Mouse (Mus musculus): Measurements from ENCODE around the gene Pde8a. TPM values are rescaled to one million over a fixed set of nuclear protein-coding genes. Genes with fewer than 3 reads are reported as not detected.
"Not testable (repeated sequence)": the region's sequence is repeated elsewhere in the genome, so short reads cannot be mapped to it uniquely, and the experiment has no call there.

The Pde8a gene
- polyA plus RNA-seq, 1 experiment from 2014 or later = 3.6 TPM

DNA sequence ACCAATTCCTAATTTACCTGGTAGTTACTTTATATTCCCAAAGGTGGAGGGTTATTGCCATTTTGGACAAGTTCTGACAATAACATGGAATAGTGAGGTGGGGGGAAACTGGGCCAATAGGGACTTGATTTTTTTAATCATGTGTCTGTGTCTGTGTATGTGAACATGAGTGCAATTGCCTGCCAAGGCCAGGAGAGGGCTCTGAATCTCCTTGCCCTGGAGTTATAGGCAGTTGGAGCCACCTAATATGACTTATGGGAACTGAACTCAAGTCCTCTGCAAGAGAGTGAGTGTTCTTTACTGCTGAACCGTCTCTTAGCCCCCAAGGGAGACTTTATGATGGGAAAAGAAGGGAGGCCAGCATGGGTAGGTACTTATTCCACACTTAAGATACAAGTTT, 28.7 kb upstream of the Pde8a start:
- Histone ChIP-seq H3K4me3 (replicated peaks) (no peak overlapping the region), H3K4me1 (replicated peaks) (no peaks in the 10 kb centered on the region), H3K36me3 (no peaks in the 10 kb centered on the region), H3K27ac (no peak overlapping the region), H3K9ac (replicated peaks) (no peak overlapping the region), H3K9me3 (no peaks in the 10 kb centered on the region), H3K4me2 (no peak overlapping the region), H3K27me3 (no peaks in the 10 kb centered on the region)
- ATAC-seq (ENCODE audit: insufficient number of reproducible peaks, insufficient read depth, low FRiP score, low TSS enrichment, low read depth) = no peak
- 87% methylated on average over 1 of the region's 1 CpGs for WGBS

DNA sequence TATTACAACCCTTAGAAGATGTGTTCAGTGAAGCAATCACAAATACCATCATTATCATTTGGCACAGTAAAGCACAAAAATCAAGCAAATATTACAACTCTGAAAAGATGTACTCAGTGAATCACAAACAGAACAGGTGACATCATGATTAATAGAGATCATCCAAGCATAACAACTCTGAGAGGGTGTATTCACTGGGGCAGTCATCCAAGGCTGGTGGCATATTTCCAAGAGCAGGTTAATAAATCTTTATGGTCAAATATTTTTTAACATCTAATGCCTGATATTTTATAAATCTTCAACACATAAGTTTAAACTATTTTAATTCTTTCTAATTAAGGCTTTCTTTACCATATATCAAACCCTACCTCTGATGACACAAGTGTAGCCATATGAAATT, 27.4 kb upstream of the Pde8a start:
- not testable (repeated sequence) for H3K4me2 ChIP-seq; H3K36me3 ChIP-seq; H3K9ac ChIP-seq (replicated peaks); H3K4me3 ChIP-seq (replicated peaks); ATAC-seq (ENCODE audit: insufficient number of reproducible peaks, insufficient read depth, low FRiP score, low TSS enrichment, low read depth); H3K4me1 ChIP-seq (replicated peaks); H3K27me3 ChIP-seq; H3K27ac ChIP-seq; H3K9me3 ChIP-seq

DNA sequence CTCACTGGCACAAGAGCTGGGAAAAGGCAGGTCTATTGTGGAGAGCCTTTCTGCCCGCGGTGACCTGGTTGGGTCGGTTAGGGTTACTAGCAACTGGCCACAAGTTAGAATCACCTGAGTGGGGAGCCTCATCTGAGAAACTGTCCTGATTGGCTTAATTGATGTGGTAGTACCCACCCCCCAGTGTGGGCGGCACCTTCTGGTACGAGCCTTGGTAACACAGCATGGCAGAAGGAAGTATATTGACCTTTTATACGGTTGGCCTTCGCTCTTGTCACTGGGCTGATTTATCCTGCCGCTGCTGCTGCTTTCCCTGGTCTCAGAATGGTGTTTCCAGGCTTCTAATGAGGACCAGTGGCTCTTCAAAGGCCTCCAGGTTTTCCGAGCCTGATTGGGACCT, 24.2 kb upstream of the Pde8a start:
- no peak overlapping the region for H3K4me2 ChIP-seq
- H3K4me3 ChIP-seq (replicated peaks) = no peak overlapping the region
- no peaks in the 10 kb centered on the region for H3K36me3 ChIP-seq
- H3K4me1 ChIP-seq (replicated peaks) = no peaks in the 10 kb centered on the region
- no peaks in the 10 kb centered on the region for H3K9me3 ChIP-seq
- no peak overlapping the region for H3K27ac ChIP-seq
- no peak overlapping the region for H3K9ac ChIP-seq (replicated peaks)
- no peaks in the 10 kb centered on the region for H3K27me3 ChIP-seq
- no peak for ATAC-seq (ENCODE audit: insufficient number of reproducible peaks, insufficient read depth, low FRiP score, low TSS enrichment, low read depth)
- 48% methylated on average over 9 of the region's 9 CpGs for WGBS

DNA sequence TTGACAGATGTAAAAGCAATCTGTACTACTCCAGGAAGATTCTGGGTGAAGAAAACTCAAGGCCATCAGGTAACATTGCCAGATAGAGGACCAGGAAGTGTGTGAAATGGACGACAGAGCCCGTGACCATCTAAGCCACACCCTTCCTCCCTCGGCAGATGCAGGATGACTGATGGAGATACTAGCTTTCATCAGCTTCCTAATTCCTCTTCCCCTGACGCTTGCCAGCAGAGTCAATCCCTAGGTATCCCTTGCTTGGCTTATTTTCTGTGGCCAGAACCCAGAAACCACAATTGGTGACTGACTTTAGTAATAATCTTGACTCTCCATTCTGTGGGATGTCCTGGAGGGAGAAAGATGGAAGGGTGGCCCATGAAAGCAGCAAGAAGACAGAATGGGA, 17.9 kb upstream of the Pde8a start:
- Histone ChIP-seq H3K27ac (no peak overlapping the region), H3K9me3 (no peaks in the 10 kb centered on the region), H3K4me3 (replicated peaks) (no peak overlapping the region), H3K27me3 (no peaks in the 10 kb centered on the region), H3K9ac (replicated peaks) (no peak overlapping the region), H3K4me2 (no peak overlapping the region), H3K4me1 (replicated peaks) (peaks cover 29% of the 10 kb centered on the region), H3K36me3 (no peaks in the 10 kb centered on the region)
- no peak for ATAC-seq (ENCODE audit: insufficient number of reproducible peaks, insufficient read depth, low FRiP score, low TSS enrichment, low read depth)
- WGBS = 68% methylated on average over 4 of the region's 4 CpGs

DNA sequence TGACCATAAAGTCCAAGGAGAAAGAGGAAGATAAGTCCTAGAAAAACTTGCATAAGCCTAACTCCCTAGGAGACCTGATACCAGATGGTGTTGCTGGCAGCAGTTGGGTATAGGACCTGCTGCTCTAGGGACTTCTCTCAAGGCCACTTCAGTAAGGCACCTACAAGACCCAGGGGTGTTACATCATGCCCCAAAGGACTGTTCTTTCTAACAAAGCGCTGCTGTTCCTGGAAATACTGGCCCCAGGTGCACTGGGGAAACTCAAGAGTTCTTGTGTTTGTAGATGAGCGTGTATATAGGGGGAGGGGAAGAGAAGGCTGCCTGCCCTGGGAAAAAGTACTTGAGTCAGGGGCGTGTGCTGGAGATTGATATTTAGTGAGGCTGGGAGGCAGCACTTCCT, 16.6 kb upstream of the Pde8a start:
- 76% methylated on average over 3 of the region's 3 CpGs for WGBS
- no peaks in the 10 kb centered on the region for H3K36me3 ChIP-seq
- ATAC-seq (ENCODE audit: insufficient number of reproducible peaks, insufficient read depth, low FRiP score, low TSS enrichment, low read depth) = no peak
- H3K27ac ChIP-seq = no peak overlapping the region
- H3K4me1 ChIP-seq (replicated peaks) = peaks cover 29% of the 10 kb centered on the region
- H3K4me2 ChIP-seq = no peak overlapping the region
- H3K9ac ChIP-seq (replicated peaks) = no peak overlapping the region
- H3K9me3 ChIP-seq = no peaks in the 10 kb centered on the region
- H3K27me3 ChIP-seq = no peaks in the 10 kb centered on the region
- no peak overlapping the region for H3K4me3 ChIP-seq (replicated peaks)

DNA sequence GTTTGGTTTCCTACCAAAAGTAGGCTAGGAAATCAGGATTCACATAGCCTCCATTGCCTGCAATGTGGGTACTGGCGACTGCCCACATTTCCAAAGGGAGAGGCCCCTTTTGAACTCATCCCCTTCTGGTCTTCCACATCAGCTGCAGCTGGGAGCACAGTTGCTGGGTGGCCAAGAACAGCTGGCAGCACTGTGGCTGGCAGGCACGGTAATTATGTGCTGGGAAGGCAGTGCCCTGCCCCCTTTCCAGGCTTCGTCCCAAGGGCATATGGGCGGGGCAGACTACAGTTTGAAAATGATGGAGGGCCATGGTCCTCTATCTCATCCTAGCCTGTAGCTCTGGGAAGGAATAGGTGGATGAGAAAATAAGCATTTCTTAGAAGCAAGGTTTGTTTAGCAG, 14.9 kb upstream of the Pde8a start:
- no peak for ATAC-seq (ENCODE audit: insufficient number of reproducible peaks, insufficient read depth, low FRiP score, low TSS enrichment, low read depth)

DNA sequence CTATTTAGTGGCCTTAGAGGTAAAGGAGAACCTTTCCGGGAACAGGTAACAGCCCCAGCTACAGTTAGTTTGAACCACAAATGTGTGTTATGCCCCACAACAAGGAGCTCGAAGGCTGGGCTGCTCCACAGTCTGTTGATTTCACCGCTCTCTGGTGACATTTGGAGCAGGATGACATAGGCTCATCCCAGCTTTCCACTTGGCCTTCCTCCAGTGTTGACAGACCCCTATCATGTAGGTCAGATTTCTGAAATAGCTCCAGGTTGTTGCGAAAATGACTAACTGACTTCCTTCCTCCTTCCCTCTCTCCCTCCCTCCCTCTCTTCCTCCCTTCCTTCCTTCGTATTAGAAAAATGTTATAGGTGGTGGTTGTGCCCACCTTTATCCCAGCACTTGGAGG, 14.3 kb upstream of the Pde8a start:
- WGBS = 65% methylated on average over 5 of the region's 5 CpGs
- H3K27me3 ChIP-seq = no peaks in the 10 kb centered on the region
- no peak for ATAC-seq (ENCODE audit: insufficient number of reproducible peaks, insufficient read depth, low FRiP score, low TSS enrichment, low read depth)
- peaks cover 35% of the 10 kb centered on the region for H3K4me1 ChIP-seq (replicated peaks)
- no peaks in the 10 kb centered on the region for H3K9me3 ChIP-seq
- no peak overlapping the region for H3K4me3 ChIP-seq (replicated peaks)
- H3K9ac ChIP-seq (replicated peaks) = no peak overlapping the region
- no peak overlapping the region for H3K27ac ChIP-seq
- no peaks in the 10 kb centered on the region for H3K36me3 ChIP-seq
- H3K4me2 ChIP-seq = no peak overlapping the region

More for the DNA sequence above, 14.9 kb upstream of the Pde8a start:
- 28% methylated on average over 4 of the region's 4 CpGs for WGBS
- Histone ChIP-seq H3K4me3 (replicated peaks) (no peak overlapping the region), H3K9me3 (no peaks in the 10 kb centered on the region), H3K27me3 (no peaks in the 10 kb centered on the region), H3K4me2 (no peak overlapping the region), H3K4me1 (replicated peaks) (peaks cover 35% of the 10 kb centered on the region), H3K36me3 (no peaks in the 10 kb centered on the region), H3K9ac (replicated peaks) (0 out of 2 replicates have a peak overlapping the region, but pooled peaks have one; percentile 4), H3K27ac (no peak overlapping the region)

DNA sequence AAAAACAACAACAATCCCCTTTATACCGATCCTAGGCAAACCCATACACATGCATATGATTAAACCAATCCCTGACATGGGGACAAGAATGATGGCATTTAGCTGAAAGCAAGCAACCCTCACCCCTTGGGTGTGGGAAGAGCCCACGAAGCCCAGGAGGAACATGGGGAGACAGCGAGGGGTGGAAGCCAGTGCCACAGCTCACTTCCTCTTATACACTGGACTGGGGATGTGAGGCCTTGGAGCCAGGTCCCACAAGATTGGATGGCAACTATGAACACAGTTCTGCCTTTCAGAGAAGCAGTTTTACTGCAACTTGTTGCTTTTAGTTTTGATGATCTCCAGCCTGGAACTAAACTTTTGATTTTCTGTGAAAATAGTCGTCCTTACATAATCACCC, 13.6 kb upstream of the Pde8a start:
- H3K9ac ChIP-seq (replicated peaks) = no peak overlapping the region
- H3K4me2 ChIP-seq = no peak overlapping the region
- no peak overlapping the region for H3K4me3 ChIP-seq (replicated peaks)
- no peaks in the 10 kb centered on the region for H3K9me3 ChIP-seq
- no peaks in the 10 kb centered on the region for H3K36me3 ChIP-seq
- H3K27ac ChIP-seq = no peak overlapping the region
- ATAC-seq (ENCODE audit: insufficient number of reproducible peaks, insufficient read depth, low FRiP score, low TSS enrichment, low read depth) = no peak
- WGBS = 64% methylated on average over 4 of the region's 4 CpGs
- H3K27me3 ChIP-seq = no peaks in the 10 kb centered on the region
- peaks cover 35% of the 10 kb centered on the region for H3K4me1 ChIP-seq (replicated peaks)

DNA sequence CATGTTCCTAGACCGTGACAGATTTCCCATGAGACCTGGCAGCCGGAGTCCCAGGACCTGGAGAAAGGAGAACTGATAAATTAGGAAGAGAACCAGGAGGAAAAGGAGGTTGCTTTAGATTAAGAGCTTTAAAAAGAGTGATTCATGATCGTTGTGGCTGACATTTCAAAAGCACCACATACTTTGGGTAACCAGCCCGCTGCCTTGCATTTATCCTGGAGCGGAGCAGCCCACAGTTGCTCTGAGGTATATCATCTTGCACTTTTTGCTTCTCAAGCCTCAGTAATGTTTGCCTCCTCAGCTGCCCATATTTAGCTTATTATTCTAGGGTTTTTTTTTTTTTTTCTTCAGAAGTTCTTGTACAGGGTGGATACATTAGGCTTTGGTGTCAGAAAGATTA, 11.0 kb upstream of the Pde8a start:
- 44% methylated on average over 5 of the region's 5 CpGs for WGBS
- peaks cover 28% of the 10 kb centered on the region for H3K4me1 ChIP-seq (replicated peaks)
- no peak overlapping the region for H3K9ac ChIP-seq (replicated peaks)
- H3K27ac ChIP-seq = no peak overlapping the region
- H3K36me3 ChIP-seq = no peaks in the 10 kb centered on the region
- H3K9me3 ChIP-seq = no peaks in the 10 kb centered on the region
- no peak for ATAC-seq (ENCODE audit: insufficient number of reproducible peaks, insufficient read depth, low FRiP score, low TSS enrichment, low read depth)
- no peak overlapping the region for H3K4me2 ChIP-seq
- H3K4me3 ChIP-seq (replicated peaks) = no peak overlapping the region
- no peaks in the 10 kb centered on the region for H3K27me3 ChIP-seq

DNA sequence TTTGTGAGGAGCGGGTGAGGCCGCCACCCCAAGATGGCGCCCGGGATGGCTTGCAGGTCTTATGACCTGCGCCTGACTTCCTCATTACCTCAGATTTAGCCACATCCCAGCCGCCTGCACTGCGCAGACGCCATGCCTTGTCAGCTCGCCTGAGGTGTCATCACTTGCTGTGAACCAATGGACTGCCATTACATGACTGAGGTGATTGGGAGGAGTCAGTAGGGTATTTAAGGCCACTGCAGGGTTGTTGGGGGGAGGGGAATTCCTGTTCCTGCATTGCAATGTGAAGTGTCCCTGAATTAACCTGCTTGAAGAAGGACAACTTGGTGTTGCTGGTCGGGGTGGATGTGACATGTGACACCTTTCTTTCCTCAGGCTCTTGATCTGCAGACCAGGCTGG, 9.8 kb upstream of the Pde8a start:
- not testable (repeated sequence) for H3K4me2 ChIP-seq; ATAC-seq (ENCODE audit: insufficient number of reproducible peaks, insufficient read depth, low FRiP score, low TSS enrichment, low read depth); H3K27me3 ChIP-seq; H3K36me3 ChIP-seq; H3K4me3 ChIP-seq (replicated peaks); H3K9me3 ChIP-seq; H3K27ac ChIP-seq; H3K9ac ChIP-seq (replicated peaks)
- WGBS = 86% methylated on average over 10 of the region's 10 CpGs
- peaks cover 16% of the 10 kb centered on the region for H3K4me1 ChIP-seq (replicated peaks)

DNA sequence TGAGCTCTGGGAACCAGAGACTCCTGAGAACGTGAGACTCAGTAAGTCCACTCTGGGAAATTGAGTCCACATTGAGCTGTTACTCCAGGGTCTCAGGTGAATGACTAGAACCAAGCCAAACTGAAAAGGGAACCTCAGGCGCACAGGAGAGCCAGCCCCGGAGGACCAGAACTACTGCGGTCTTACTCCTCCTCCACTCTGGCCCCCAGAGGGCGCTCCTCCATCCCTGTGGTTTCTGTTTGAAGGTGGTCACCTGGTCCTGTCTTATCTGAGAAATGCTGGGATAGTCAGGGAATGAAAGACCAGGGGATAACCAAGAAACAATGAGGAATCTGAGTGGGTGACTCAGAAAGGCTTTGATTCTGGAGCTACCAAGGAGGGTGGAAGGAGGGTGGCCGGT, 4.5 kb upstream of the Pde8a start:
- no peak overlapping the region for H3K9ac ChIP-seq (replicated peaks)
- peaks cover 20% of the 10 kb centered on the region; the same call in 1 of the 2 replicates for H3K4me1 ChIP-seq (replicated peaks)
- WGBS = 17% methylated on average over 6 of the region's 6 CpGs
- H3K9me3 ChIP-seq = no peaks in the 10 kb centered on the region
- H3K27ac ChIP-seq = no peak overlapping the region
- no peak overlapping the region for H3K4me3 ChIP-seq (replicated peaks)
- no peaks in the 10 kb centered on the region for H3K36me3 ChIP-seq
- H3K4me2 ChIP-seq = no peak overlapping the region
- no peak for ATAC-seq (ENCODE audit: insufficient number of reproducible peaks, insufficient read depth, low FRiP score, low TSS enrichment, low read depth)
- peaks cover 41% of the 10 kb centered on the region for H3K27me3 ChIP-seq

DNA sequence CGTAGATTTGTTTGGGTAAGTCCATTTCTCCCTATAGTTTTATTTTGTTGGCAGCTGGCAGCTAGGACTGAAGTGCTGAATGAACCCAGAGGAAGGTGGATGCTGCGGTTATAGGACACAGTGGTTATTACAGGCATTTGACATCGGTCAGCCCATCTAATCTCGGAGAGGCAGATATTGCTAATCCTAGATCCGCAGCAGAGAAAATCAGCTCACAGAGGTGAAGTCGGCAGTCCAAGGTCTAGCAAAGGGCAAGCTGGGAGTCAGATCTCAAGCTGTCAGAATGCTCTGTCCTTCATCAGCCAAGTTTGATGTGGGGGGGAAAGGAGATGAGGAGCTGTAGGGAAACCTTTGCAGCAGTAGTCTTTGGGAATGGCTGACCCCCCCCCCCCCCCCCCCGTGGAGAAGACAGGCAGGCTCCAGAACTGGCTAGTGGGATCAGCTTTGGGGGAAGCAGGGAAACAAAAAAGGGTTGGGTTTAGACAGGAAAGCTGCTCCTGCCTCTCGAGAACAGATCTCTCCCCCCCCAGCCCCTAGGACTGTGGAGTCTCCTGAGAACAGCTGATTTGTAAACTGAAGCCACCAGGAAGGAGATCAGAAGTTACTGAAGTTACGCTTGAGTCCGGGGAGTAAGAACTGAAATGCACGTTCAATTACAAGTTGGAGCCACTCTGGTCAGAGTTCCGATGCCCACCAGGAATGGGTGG, 3.3 kb upstream of the Pde8a start:
- 48% methylated on average over 11 of the region's 12 CpGs for WGBS
- peaks cover 53% of the 10 kb centered on the region for H3K27me3 ChIP-seq
- no peak for ATAC-seq (ENCODE audit: insufficient number of reproducible peaks, insufficient read depth, low FRiP score, low TSS enrichment, low read depth)
- no peaks in the 10 kb centered on the region for H3K9me3 ChIP-seq
- H3K4me1 ChIP-seq (replicated peaks) = peaks cover 20% of the 10 kb centered on the region; the same call in 1 of the 2 replicates
- H3K9ac ChIP-seq (replicated peaks) = no peak overlapping the region
- H3K4me3 ChIP-seq (replicated peaks) = no peak overlapping the region
- no peaks in the 10 kb centered on the region for H3K36me3 ChIP-seq
- no peak overlapping the region for H3K4me2 ChIP-seq
- no peak overlapping the region for H3K27ac ChIP-seq
